Mouse (Mus musculus): ENCODE measurements around the gene Lyz1.
"Not testable (repeated sequence)": the region's sequence is repeated elsewhere in the genome, so short reads cannot be mapped to it uniquely, and the experiment has no call there.

The Lyz1 gene

DNA sequence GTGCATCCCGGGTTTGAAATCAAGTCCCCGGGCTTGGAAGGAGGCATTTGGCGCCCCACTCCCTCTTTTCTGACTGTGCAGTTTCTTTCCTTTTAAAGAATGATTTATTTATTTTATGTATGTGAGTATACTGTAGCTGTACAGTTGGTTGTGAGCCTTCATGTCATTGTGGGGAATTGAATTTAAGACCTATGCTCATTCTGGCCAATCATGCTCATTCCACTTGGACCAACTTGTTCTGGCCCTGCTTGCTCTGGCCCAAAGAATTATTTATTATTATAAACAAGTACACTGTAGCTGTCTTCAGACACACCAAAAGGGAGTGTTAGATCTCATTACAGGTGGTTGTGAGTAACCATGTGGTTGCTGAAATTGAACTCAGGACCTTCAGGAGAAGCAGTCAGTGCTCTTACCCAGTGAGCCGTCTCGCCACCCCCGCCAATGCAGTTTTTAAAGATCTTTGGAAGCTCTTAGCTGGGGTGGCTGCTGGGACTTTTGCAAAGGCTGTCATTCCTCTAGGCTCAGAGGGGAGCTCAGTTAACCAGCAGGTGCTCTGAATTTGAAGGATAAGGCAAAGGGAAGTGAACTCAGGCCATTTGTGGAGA, 6.2 kb downstream of the Lyz1 start:
- no peak for DNase-seq

DNA sequence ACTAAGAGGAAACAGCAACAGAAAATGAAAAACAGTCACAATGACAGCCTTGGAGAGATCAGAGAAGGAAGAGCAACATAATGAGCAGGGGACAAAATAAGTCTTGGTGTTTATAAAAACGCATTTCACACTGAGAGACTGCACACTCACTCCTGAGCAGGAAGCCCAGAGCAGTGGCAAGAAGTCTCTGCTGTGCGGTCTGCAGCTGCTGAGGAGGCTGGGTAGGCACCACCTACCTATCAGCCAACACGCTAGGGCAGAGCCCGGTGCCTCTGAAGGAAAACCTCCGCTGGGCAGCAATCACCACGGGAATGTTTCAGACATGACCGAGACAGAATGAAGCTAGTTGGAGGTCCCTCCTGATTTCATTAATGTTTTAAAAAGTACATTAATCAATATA, 7.1 kb downstream of the Lyz1 start:
- not testable (repeated sequence) for DNase-seq

DNA sequence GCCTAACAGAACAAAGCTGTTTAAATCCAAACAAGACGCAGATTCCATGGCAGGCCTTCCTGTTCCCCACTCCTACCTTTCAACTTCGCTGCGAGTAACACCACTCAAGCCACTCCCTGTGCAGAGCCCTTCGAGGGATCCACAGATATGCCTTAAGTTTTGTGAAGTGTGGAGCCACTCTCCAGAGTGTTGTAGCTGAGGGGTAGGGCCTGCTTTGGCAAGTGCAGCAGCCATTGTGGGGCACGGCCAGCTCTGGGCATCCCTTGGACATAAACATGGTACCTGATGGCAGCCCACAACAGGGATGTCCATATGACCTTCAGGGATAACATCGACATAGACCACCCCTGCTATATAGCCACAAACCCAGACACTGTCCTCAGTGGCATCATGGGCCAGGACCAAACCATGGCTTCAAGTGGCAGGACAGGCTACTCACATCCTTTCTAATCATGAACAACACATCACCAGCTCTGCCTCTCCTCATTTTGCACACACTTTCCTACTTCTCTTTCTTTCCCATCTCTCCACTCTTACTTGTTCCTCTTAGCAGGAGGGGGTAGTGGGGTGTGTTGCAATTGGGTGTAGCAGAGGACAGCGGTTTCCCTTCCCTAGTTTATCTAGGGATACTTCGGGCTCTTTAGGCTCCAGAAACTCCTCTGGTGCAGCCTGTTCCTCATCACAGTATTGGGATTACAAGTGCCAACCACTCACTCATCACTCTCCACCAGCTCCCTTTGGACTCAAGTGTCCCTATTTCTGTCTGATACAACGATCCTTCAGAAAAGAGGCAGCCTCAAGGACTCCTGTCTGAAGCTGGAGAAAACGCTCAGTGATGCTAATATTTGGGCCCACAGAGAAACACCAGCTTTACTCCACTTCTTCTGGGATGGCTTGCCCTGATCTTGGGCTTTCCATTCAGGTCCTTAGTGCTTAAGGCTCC, 7.8 kb downstream of the Lyz1 start:
- no peak for DNase-seq

DNA sequence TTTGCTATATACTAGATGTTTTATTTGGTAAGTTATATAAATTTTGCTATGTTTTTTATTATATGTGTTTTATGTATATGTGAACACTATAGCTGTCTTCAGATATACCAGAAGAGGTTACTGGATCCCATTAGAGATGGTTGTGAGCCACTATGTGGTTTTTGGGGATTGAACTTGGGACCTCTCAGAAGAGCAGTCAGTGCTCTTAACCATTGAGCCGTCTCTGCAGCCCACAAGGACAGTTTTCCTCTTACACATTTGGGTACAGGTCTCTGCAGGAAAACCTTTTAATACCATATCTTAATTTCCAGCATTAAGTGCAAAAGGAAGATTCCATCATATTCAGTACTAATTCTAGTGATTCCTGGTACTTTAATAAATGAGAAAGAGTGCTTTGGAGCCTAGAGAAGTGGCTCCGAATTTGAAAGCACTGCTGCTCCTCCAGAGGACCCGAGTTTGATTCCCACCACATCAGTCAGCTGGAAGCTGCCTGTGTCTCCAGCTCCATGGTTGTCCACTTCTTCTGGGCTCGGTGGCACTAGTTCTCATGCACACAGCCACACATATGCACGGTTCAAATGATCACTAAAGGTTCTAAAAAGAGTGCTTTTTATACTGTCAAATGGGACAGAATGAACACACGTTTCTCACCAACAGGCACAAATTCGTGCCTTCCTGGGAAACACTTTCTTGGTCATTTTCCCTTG, 8.6 kb downstream of the Lyz1 start:
- no peak for DNase-seq

DNA sequence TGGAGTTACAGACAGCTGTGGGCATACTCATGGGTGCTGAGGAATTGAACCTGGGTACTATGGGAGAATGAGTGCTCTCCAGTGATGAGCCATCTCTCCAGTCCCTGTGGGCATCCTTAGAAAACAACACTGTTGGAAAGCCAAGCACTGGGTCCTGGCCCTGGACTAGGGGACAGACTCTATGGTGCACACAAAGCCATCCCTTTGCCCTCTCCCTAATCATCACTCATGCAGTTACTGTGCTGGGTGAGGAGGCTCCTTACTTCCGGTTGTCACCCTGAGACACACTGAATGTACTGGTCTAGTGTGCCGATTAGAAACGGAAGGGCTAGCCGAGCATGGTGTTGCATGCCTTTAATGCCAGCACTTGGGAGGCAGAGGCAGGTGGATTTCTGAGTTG, 9.5 kb downstream of the Lyz1 start:
- not testable (repeated sequence) for DNase-seq

DNA sequence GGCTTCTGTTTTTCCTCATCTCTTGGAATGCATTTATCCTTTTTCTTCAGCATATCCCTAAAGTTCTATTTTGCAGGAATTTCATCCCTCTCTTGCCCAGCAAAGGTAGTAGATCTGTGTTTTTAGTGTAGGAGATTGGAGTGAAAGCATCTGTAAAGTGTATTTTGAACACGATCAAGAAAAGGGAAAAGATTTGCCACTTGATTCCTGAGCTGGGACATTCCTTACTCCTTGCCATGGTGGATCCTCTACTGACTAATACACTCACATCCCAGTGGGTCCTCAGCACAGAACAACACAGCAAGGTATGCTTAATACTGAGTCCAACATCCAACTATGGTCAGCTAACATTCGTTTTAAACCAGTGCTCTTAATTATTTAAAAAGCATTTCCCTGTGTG, 10.1 kb downstream of the Lyz1 start:
- no peak for DNase-seq

DNA sequence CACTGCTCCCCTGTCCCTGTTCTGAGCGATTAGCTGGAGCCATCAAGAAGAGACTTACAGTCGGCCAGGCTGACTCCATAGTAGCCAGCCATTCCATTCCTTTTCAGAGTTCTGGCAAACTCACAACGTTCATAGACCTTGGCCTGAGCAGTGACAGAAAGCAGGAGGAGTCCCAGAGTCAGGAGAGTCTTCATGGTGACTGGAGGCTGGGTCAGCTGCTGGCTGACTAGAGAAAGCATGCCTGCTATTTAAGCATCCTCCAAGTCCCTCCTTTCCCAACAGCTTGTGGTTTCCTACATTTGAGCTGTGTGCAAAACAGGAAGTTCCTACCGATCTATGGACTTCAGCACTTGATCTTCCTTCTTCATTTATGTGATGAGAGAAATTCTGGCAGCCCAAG, 10.6 kb downstream of the Lyz1 start, which contains the start of gene Lyz2:
Gene Lyz2, minus strand, starts transcription at position 273 of the 400 bp plus-strand sequence.
- peak; percentile 9 to 10 for DNase-seq

DNA sequence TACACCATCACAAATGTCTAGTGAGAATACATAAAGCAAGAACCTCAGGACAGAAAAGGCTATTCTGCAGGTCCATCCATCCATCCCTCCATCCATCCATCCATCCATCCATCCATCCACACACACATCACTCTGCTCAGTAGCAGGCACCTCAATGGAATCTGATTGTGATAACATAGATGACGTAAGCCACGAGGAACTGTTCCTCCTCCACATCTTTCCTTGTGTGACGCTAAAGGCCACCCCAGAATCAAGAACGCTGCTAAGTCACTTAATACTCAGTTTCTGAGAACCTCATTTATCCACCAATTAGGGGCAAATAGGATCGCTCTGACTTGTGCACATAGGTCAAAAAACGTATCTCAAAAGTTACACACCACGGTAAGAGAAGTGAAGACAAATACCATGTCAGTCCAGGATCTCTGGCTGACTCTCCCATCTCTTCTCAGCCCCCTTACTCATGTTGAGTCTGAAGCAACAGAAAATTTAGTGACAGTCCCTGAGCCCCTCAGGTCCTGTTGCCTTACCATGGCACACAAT, 11.2 kb downstream of the Lyz1 start:
- DNase-seq, result no peak

DNA sequence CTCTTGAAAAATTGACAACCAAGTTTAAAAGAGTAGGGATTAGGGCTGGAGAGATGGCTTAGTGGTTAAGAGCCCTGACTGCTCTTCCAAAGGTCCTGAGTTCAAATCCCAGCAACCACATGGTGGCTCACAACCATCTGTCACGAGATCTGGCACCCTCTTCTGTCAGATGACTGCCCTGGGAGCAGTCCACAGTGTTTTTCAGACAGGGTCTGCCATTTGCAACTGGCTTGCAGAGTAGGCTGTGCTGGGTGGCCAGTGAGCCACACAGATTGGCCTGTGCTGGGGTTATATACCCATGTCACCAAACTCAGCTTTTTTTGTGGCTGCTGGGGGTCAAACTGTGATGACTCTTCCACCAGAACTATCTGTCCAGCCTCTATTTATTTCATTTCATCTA, 12.7 kb downstream of the Lyz1 start:
- DNase-seq, result peak in 1 of 2 experiments; percentile 8

DNA sequence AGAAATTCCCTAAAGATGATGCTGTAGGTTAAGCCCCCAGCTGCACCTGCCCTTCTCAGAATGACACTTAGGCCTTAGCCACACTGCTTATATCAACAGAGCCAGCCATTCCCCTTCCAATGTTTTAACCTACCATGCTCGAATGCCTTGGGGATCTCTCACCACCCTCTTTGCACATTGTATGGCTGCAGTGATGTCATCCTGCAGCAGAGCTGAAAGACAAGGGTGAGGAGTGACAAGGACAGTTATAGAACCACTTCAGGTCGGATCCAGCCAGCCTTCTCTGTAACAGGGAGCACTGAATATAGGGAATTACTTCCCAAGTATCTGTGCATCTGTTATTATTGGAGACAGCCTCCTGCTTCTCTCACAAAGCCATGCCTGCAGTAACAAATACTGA, 14.2 kb downstream of the Lyz1 start:
- DNase-seq, result not testable (repeated sequence)

DNA sequence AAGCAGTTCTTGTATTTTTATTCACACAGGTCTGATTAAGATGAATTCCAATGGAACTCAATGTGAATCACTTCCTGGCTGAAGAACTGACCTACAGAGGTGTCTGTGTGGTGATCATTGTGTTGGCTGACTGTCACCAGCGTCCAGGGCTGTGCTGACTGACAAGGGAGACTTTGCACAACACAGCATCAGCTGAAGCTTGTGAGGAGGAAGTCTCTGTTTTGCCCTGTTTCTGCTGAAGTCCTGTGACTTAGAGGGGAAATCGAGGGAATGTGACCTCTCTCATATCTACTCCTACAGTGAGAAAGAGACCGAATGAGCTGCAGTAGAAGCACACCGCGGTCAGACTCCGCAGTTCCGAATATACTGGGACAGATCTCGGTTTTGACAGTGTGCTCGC, 14.9 kb downstream of the Lyz1 start:
- DNase-seq, result not testable (repeated sequence)

DNA sequence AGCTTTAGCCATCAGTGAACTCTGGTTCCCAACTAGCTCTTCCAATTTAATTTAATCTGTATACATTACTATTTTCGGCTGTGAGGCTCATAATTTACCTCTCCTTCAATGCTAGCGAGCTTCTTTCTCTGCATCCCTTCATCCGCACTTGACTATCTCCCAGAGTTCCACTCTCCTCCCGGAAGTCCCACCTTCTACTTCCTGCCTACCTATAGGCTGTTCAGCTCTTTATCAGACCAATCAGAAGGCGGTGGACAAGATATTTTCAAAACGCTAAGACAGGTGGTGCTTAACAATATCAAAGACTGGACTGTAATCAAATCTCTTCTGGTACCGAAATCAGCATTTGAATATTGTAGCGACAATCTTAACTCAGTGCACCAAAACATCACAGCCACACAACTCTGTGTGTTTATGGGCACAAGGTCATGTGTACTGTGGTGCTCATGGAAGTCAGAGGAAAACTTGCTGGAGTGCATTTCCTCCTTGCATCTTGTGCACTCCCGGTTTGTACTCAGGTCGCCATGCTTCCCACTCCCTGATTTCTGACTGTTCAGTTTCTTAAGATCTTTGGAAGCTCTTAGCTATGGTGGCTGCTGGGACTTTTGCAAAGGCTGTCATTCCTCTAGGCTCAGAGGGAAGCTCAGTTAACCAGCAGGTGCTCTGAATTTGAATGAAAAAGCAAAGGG, 16.8 kb downstream of the Lyz1 start:
- peak in 1 of 2 experiments; percentile 5 for DNase-seq

DNA sequence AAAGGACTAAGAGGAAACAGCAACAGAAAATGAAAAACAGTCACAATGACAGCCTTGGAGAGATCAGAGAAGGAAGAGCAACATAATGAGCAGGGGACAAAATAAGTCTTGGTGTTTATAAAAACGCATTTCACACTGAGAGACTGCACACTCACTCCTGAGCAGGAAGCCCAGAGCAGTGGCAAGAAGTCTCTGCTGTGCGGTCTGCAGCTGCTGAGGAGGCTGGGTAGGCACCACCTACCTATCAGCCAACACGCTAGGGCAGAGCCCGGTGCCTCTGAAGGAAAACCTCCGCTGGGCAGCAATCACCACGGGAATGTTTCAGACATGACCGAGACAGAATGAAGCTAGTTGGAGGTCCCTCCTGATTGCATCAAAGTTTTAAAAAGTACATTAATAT, 18.0 kb downstream of the Lyz1 start:
- not testable (repeated sequence) for DNase-seq

DNA sequence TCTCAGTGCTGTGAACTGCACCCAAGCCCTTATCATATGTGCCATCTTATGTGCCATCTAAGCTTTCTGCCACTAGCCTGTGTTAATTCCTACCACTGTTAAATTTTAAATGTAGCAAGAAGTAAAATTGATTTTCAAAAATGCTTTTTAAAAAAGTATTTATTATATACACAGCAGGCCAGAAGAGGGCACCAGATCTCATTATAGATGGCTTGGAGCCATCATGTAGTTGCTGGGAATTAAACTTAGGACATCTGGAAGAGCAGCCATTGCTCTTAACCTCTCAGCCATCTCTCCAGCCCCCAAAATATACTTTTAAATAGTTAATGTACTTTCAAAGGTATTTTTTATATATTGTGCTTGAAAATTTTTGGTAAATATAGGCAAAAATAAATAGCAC, 20.6 kb downstream of the Lyz1 start:
- DNase-seq, result no peak

DNA sequence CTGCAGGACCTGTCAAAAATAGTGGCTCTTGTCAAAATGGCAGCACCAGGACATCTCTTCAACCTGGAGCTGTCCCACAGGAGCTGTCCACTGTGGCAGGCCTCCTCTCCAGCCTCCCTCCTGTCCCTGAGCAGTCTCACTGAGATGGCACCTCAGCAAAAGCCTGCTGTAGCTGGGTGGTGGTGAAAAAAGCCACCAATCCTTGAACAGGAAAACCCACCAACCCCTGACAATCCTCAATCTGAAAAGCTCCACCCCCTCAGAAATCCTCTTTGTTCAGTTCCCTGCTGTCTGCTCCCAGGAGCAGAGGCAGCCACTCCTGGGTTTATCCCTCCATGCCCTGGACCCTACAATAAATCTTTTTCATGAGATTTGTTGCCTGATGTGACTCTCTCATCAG, 32.8 kb downstream of the Lyz1 start:
- no peak for DNase-seq

DNA sequence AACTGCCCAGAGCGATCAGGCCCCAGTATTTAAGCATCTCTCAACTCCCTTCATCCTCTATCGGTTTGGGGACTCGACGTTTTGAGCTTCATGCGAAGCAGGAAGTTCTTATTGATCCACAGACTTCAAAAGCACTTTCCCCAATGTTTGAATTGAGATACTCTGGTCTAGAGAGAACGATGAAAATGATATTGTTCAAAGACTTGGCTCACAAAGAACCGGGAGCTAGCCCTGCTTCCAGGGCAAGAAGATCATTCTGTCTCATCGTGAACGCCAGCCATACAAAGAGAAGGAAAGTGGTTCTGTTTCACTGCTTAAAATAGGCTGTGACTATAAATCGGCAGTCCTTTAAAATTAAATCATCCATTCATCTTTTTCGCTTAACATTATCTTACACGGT, 54.1 kb downstream of the Lyz1 start, which contains the start of gene 9530003J23Rik:
Gene 9530003J23Rik, minus strand, starts transcription at position 101 of the 400 bp plus-strand sequence.
- DNase-seq, result no peak

All from cerebellum, postnatal 10 days (tissue).